In the genomic region with DNA sequence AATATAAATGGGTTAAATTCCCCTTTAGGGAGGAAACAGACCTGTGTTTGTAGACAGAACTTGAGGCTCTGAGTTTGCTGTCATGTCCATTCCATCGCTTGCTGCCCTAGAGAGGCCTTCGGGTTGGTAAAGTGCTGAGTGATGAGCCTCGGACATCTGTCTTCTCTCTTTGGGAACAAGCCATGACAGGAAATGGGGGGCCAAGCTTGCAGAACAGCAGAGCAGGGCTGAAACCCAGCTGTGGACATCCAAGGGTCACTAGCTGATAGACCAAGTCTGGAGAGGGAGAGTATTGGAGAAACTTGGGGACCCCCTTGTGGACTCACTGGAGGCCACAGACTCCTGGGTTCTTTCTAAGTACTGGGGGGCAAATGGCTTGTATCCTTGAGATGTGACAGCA, we compare ENCODE assay signal across 12 mouse cellular contexts.
DNase-seq lines count a peak whose midpoint lies in the region; ATAC-seq lines count a peak whose summit lies in the region.
"Had no signal": no experiment of that assay in that cellular context is flagged by ENCODE, and none has a peak within 500 bp of the region (broad histone marks: within the 10 kb centered on the region; RNA-seq: fewer than 3 reads in every experiment).

No protein-coding gene starts in this region.

- no peak overlapping the region for H3K4me3 ChIP-seq in forebrain, embryonic 10.5 days
- H3K4me3 ChIP-seq in forebrain, embryonic 16.5 days (replicated peaks; ENCODE audit: low read length), result no peak overlapping the region
- no peak overlapping the region for H3K4me3 ChIP-seq in intestine, embryonic 15.5 days (replicated peaks)
- no peak overlapping the region for H3K4me3 ChIP-seq in intestine, embryonic 16.5 days (ENCODE audit: low read length)
- H3K4me3 ChIP-seq in lung, embryonic 16.5 days (ENCODE audit: low read length), result no peak overlapping the region
- no peak overlapping the region for H3K4me3 ChIP-seq in limb, embryonic 15.5 days
- H3K4me3 ChIP-seq: forebrain, embryonic 13.5 days; hindbrain, embryonic 15.5 days had no signal

- no peaks in the 10 kb centered on the region for H3K9me3 ChIP-seq in forebrain, embryonic 10.5 days
- no peaks in the 10 kb centered on the region for H3K9me3 ChIP-seq in forebrain, embryonic 16.5 days (ENCODE audit: control insufficient read depth, low read length)
- no peaks in the 10 kb centered on the region for H3K9me3 ChIP-seq in intestine, embryonic 15.5 days
- H3K9me3 ChIP-seq in intestine, embryonic 16.5 days (ENCODE audit: control insufficient read depth, low read length), result no peaks in the 10 kb centered on the region
- no peaks in the 10 kb centered on the region for H3K9me3 ChIP-seq in lung, embryonic 16.5 days (ENCODE audit: control insufficient read depth, low read length)
- no peaks in the 10 kb centered on the region for H3K9me3 ChIP-seq in limb, embryonic 15.5 days
- H3K9me3 ChIP-seq: forebrain, embryonic 13.5 days; hindbrain, embryonic 15.5 days had no signal

- no peak for DNase-seq in forebrain, embryonic 10.5 days (ENCODE audit: extremely low spot score, low spot score)
- DNase-seq in lung, postnatal 14 days, result no peak
- DNase-seq in urinary bladder, postnatal 36 days (ENCODE audit: low spot score in 2 of 2), result no peak
- DNase-seq: adrenal gland, adult 8-10 months; thymus, postnatal 14 days had no signal

- 89% methylated on average over 3 of the region's 3 CpGs for WGBS in forebrain, embryonic 10.5 days
- WGBS in forebrain, embryonic 16.5 days, result 89% methylated on average over 3 of the region's 3 CpGs
- WGBS in intestine, embryonic 15.5 days, result 59% methylated on average over 3 of the region's 3 CpGs
- 64% methylated on average over 3 of the region's 3 CpGs for WGBS in intestine, embryonic 16.5 days
- 45% methylated on average over 3 of the region's 3 CpGs for WGBS in lung, embryonic 16.5 days
- WGBS in limb, embryonic 15.5 days, result 78% methylated on average over 3 of the region's 3 CpGs

- H3K4me1 ChIP-seq in forebrain, embryonic 10.5 days, result peaks cover 63% of the 10 kb centered on the region
- H3K4me1 ChIP-seq in forebrain, embryonic 16.5 days (replicated peaks; ENCODE audit: control insufficient read depth, insufficient read depth, low read length), result peaks cover 15% of the 10 kb centered on the region
- peaks cover 57% of the 10 kb centered on the region for H3K4me1 ChIP-seq in intestine, embryonic 15.5 days (replicated peaks)
- peaks cover 49% of the 10 kb centered on the region for H3K4me1 ChIP-seq in intestine, embryonic 16.5 days (ENCODE audit: control insufficient read depth, insufficient read depth, low read length)
- peaks cover 57% of the 10 kb centered on the region for H3K4me1 ChIP-seq in lung, embryonic 16.5 days (replicated peaks; ENCODE audit: control insufficient read depth, insufficient read depth, low read length)
- peaks cover 71% of the 10 kb centered on the region for H3K4me1 ChIP-seq in limb, embryonic 15.5 days

- H3K27ac ChIP-seq in forebrain, embryonic 10.5 days, result peak overlapping the region; percentile 20; the same call in 1 of the 2 replicates
- H3K27ac ChIP-seq in forebrain, embryonic 16.5 days (ENCODE audit: low read length), result no peak overlapping the region
- peak overlapping the region; percentile 49; the same call in 1 of the 2 replicates for H3K27ac ChIP-seq in intestine, embryonic 15.5 days
- no peak overlapping the region for H3K27ac ChIP-seq in intestine, embryonic 16.5 days (ENCODE audit: low read length)
- peak overlapping the region; percentile 90 for H3K27ac ChIP-seq in lung, embryonic 16.5 days (ENCODE audit: low read length)
- H3K27ac ChIP-seq in limb, embryonic 15.5 days, result peak overlapping the region; percentile 11; the same call in 1 of the 2 replicates
- H3K27ac ChIP-seq: forebrain, embryonic 13.5 days; hindbrain, embryonic 15.5 days had no signal

- no peaks in the 10 kb centered on the region for H3K36me3 ChIP-seq in forebrain, embryonic 10.5 days (replicated peaks)
- H3K36me3 ChIP-seq in forebrain, embryonic 16.5 days (ENCODE audit: control insufficient read depth, insufficient read depth), result no peaks in the 10 kb centered on the region
- no peaks in the 10 kb centered on the region for H3K36me3 ChIP-seq in intestine, embryonic 15.5 days
- no peaks in the 10 kb centered on the region for H3K36me3 ChIP-seq in intestine, embryonic 16.5 days (ENCODE audit: control insufficient read depth, insufficient read depth, low read length)
- H3K36me3 ChIP-seq in lung, embryonic 16.5 days (ENCODE audit: control insufficient read depth, insufficient read depth, low read length), result no peaks in the 10 kb centered on the region
- H3K36me3 ChIP-seq in limb, embryonic 15.5 days, result no peaks in the 10 kb centered on the region
- H3K36me3 ChIP-seq: hindbrain, embryonic 15.5 days had no signal

- no peak for ATAC-seq in forebrain, embryonic 16.5 days
- ATAC-seq in intestine, embryonic 15.5 days, result no peak
- ATAC-seq in intestine, embryonic 16.5 days, result no peak
- no peak for ATAC-seq in lung, embryonic 16.5 days (ENCODE audit: low read depth)
- no peak for ATAC-seq in limb, embryonic 15.5 days (ENCODE audit: insufficient number of reproducible peaks, low FRiP score, low TSS enrichment, low read depth)
- ATAC-seq: forebrain, embryonic 13.5 days had no signal

- no peaks in the 10 kb centered on the region for H3K27me3 ChIP-seq in forebrain, embryonic 10.5 days (ENCODE audit: poor library complexity, severe bottlenecking)
- H3K27me3 ChIP-seq in forebrain, embryonic 16.5 days (replicated peaks; ENCODE audit: control insufficient read depth, insufficient read depth, low read length), result no peaks in the 10 kb centered on the region
- no peaks in the 10 kb centered on the region for H3K27me3 ChIP-seq in intestine, embryonic 15.5 days (replicated peaks)
- H3K27me3 ChIP-seq in intestine, embryonic 16.5 days (replicated peaks; ENCODE audit: control insufficient read depth, insufficient read depth, low read length), result no peaks in the 10 kb centered on the region
- no peaks in the 10 kb centered on the region for H3K27me3 ChIP-seq in lung, embryonic 16.5 days (ENCODE audit: control insufficient read depth, insufficient read depth, low read depth, low read length)
- H3K27me3 ChIP-seq in limb, embryonic 15.5 days, result no peaks in the 10 kb centered on the region
- H3K27me3 ChIP-seq: forebrain, embryonic 13.5 days; hindbrain, embryonic 15.5 days had no signal

- H3K4me2 ChIP-seq in forebrain, embryonic 16.5 days (ENCODE audit: low read length), result no peak overlapping the region
- H3K4me2 ChIP-seq in intestine, embryonic 15.5 days (replicated peaks), result no peak overlapping the region
- no peak overlapping the region for H3K4me2 ChIP-seq in intestine, embryonic 16.5 days (ENCODE audit: low read depth, low read length)
- no peak overlapping the region for H3K4me2 ChIP-seq in lung, embryonic 16.5 days (ENCODE audit: low read depth, low read length)
- H3K4me2 ChIP-seq in limb, embryonic 15.5 days, result no peak overlapping the region
- H3K4me2 ChIP-seq: forebrain, embryonic 13.5 days; hindbrain, embryonic 15.5 days had no signal

- H3K9ac ChIP-seq in forebrain, embryonic 16.5 days (replicated peaks; ENCODE audit: low read depth, low read length), result no peak overlapping the region
- H3K9ac ChIP-seq in intestine, embryonic 15.5 days, result no peak overlapping the region
- H3K9ac ChIP-seq in intestine, embryonic 16.5 days (ENCODE audit: low read depth, low read length), result no peak overlapping the region
- no peak overlapping the region for H3K9ac ChIP-seq in lung, embryonic 16.5 days (ENCODE audit: low read length)
- no peak overlapping the region for H3K9ac ChIP-seq in limb, embryonic 15.5 days
- H3K9ac ChIP-seq: forebrain, embryonic 13.5 days; hindbrain, embryonic 15.5 days had no signal

Comparison
In these comparisons a context has a peak if more than half of its experiments do, and no peak if none do; other contexts are left out.
1. H3K27ac ChIP-seq: peak in forebrain, embryonic 10.5 days (single experiment), intestine, embryonic 15.5 days (single experiment), lung, embryonic 16.5 days (single experiment) and limb, embryonic 15.5 days (single experiment); none in forebrain, embryonic 16.5 days (single experiment) and intestine, embryonic 16.5 days (single experiment).